28 mouse cellular contexts compared by ENCODE assay signal in genomic region chr5:91578924-91579323, GRCm38 (mm10).
DNase-seq lines count a peak whose midpoint lies in the region; ATAC-seq and TF ChIP-seq lines count a peak whose summit lies in the region.
"Had no signal": no experiment of that assay in that cellular context is flagged by ENCODE, and none has a peak within 500 bp of the region (broad histone marks: within the 10 kb centered on the region; RNA-seq: fewer than 3 reads in every experiment).

No protein-coding gene starts in this region.

- no peaks in the 10 kb centered on the region for H3K27me3 ChIP-seq in heart, adult 2 months (ENCODE audit: control insufficient read depth, insufficient read depth, low read length)
- no peaks in the 10 kb centered on the region for H3K27me3 ChIP-seq in heart, embryonic 12.5 days (replicated peaks)
- H3K27me3 ChIP-seq in heart, postnatal 0 days (ENCODE audit: control insufficient read depth, insufficient read depth, low read length), result no peaks in the 10 kb centered on the region
- H3K27me3 ChIP-seq: embryonic facial prominence, embryonic 13.5 days; limb, embryonic 13.5 days; liver, embryonic 12.5 days; neural tube, embryonic 13.5 days had no signal

- no peak for DNase-seq in frontal cortex, postnatal 25 days (ENCODE audit: low spot score in 2 of 2)
- peak; percentile 34 to 60 for DNase-seq in heart, adult 2 months
- peak; percentile 18 for DNase-seq in brain, adult 2 months (ENCODE audit: low read depth, low spot score)
- no peak for DNase-seq in heart, postnatal 0 days (ENCODE audit: low spot score)
- DNase-seq in cerebellum, postnatal 10 days, result no peak
- no peak for DNase-seq in embryo, embryonic 11 days
- DNase-seq: cerebellum, adult 18-20 months; cerebellum, postnatal 25 days; gastrocnemius, postnatal 36 days; kidney, adult 2 months; layer of hippocampus, adult 9-11 months; lung, adult 18-20 months; lung, postnatal 10 days; retina, postnatal 1 day; right cerebral cortex, postnatal 4 days; thymus, postnatal 14 days had no signal

- peak; percentile 29 for ATAC-seq in frontal cortex, adult (ENCODE audit: low TSS enrichment)
- no peak for ATAC-seq in heart, embryonic 12.5 days (ENCODE audit: insufficient number of reproducible peaks, low FRiP score)
- ATAC-seq in heart, postnatal 0 days (ENCODE audit: insufficient read depth, low read depth), result no peak
- ATAC-seq: inflammation-experienced regulatory T-cells, adult 6 months; liver, embryonic 12.5 days; midbrain, embryonic 16.5 days had no signal

- TF ChIP-seq CTCF in heart, adult 2 months (IDR thresholded peaks at IDR 0.05), result no peak
- no peak for TF ChIP-seq CTCF in heart, postnatal 0 days (IDR thresholded peaks at IDR 0.05; ENCODE audit: low read depth)

- no peak for TF ChIP-seq EP300 in heart, adult 2 months (IDR thresholded peaks at IDR 0.05; ENCODE audit: insufficient read depth, low read depth, low read length)
- no peak for TF ChIP-seq EP300 in heart, postnatal 0 days (IDR thresholded peaks at IDR 0.05; ENCODE audit: low read depth)

- TF ChIP-seq POLR2A in heart, adult 2 months (IDR thresholded peaks at IDR 0.05; ENCODE audit: insufficient read depth, low read depth, low read length), result no peak

- no peaks in the 10 kb centered on the region for H3K9me3 ChIP-seq in heart, embryonic 12.5 days (replicated peaks)
- no peaks in the 10 kb centered on the region for H3K9me3 ChIP-seq in heart, postnatal 0 days (replicated peaks; ENCODE audit: control insufficient read depth, low read length)
- H3K9me3 ChIP-seq: embryonic facial prominence, embryonic 13.5 days; limb, embryonic 13.5 days; liver, embryonic 12.5 days; midbrain, embryonic 10.5 days; neural tube, embryonic 13.5 days had no signal

- 55% methylated on average over 7 of the region's 7 CpGs for WGBS in heart, adult 2 months
- WGBS in heart, embryonic 12.5 days, result 78% methylated on average over 7 of the region's 7 CpGs
- 58% methylated on average over 7 of the region's 7 CpGs for WGBS in heart, postnatal 0 days

- H3K9ac ChIP-seq in heart, adult 2 months (ENCODE audit: low read depth, low read length), result no peak overlapping the region
- no peak overlapping the region for H3K9ac ChIP-seq in heart, embryonic 12.5 days
- no peak overlapping the region for H3K9ac ChIP-seq in heart, postnatal 0 days (replicated peaks; ENCODE audit: low read depth, low read length)
- H3K9ac ChIP-seq: embryonic facial prominence, embryonic 13.5 days; limb, embryonic 13.5 days; liver, embryonic 12.5 days; neural tube, embryonic 13.5 days had no signal

- H3K36me3 ChIP-seq in heart, adult 2 months (ENCODE audit: control insufficient read depth, insufficient read depth, low read length), result no peaks in the 10 kb centered on the region
- H3K36me3 ChIP-seq in heart, embryonic 12.5 days, result no peaks in the 10 kb centered on the region
- no peaks in the 10 kb centered on the region for H3K36me3 ChIP-seq in heart, postnatal 0 days (replicated peaks; ENCODE audit: control insufficient read depth, insufficient read depth, low read length)
- H3K36me3 ChIP-seq: embryonic facial prominence, embryonic 13.5 days; limb, embryonic 13.5 days; liver, embryonic 12.5 days; midbrain, embryonic 10.5 days; neural tube, embryonic 13.5 days had no signal

- H3K4me1 ChIP-seq in heart, adult 2 months (ENCODE audit: control insufficient read depth, insufficient read depth, low read length), result peaks cover 4% of the 10 kb centered on the region; the same call in 1 of the 2 replicates
- H3K4me1 ChIP-seq in heart, embryonic 12.5 days (replicated peaks), result peaks cover 34% of the 10 kb centered on the region
- H3K4me1 ChIP-seq in heart, postnatal 0 days (ENCODE audit: control insufficient read depth, insufficient read depth), result peaks cover 38% of the 10 kb centered on the region; the same call in 1 of the 2 replicates
- H3K4me1 ChIP-seq: embryonic facial prominence, embryonic 13.5 days; limb, embryonic 13.5 days; liver, embryonic 12.5 days; midbrain, embryonic 10.5 days; neural tube, embryonic 13.5 days had no signal

- H3K27ac ChIP-seq in heart, adult 2 months, result no peak overlapping the region; the same call in 1 of the 2 replicates
- H3K27ac ChIP-seq in heart, embryonic 12.5 days (ENCODE audit: poor library complexity, severe bottlenecking), result no peak overlapping the region
- peak overlapping the region; percentile 30; the same call in 1 of the 2 replicates for H3K27ac ChIP-seq in heart, postnatal 0 days (ENCODE audit: low read depth)
- H3K27ac ChIP-seq: embryonic facial prominence, embryonic 13.5 days; kidney, postnatal 0 days; limb, embryonic 13.5 days; liver, embryonic 12.5 days; midbrain, embryonic 10.5 days; neural tube, embryonic 13.5 days had no signal

- H3K79me2 ChIP-seq in heart, adult 2 months (replicated peaks; ENCODE audit: control insufficient read depth, insufficient read depth, low read length), result no peaks in the 10 kb centered on the region

- intact Hi-C loops in heart, adult 2 months (cut with DNase I), result loop anchor here (5.0 kb wide), 2 partner anchors 48 to 62 kb away; partner anchors contain the start of gene Parm1

- H3K4me3 ChIP-seq in heart, adult 2 months, result no peak overlapping the region
- H3K4me3 ChIP-seq in heart, embryonic 12.5 days, result no peak overlapping the region
- no peak overlapping the region for H3K4me3 ChIP-seq in heart, postnatal 0 days (ENCODE audit: low read depth, low read length)
- H3K4me3 ChIP-seq: embryonic facial prominence, embryonic 13.5 days; erythroblast, embryonic 14.5 days; limb, embryonic 13.5 days; liver, embryonic 12.5 days; midbrain, embryonic 10.5 days; myocyte; neural tube, embryonic 13.5 days had no signal

- no peak overlapping the region for H3K4me2 ChIP-seq in heart, embryonic 12.5 days
- H3K4me2 ChIP-seq in heart, postnatal 0 days (ENCODE audit: low read depth, low read length), result no peak overlapping the region
- H3K4me2 ChIP-seq: embryonic facial prominence, embryonic 13.5 days; limb, embryonic 13.5 days; liver, embryonic 12.5 days; neural tube, embryonic 13.5 days had no signal

Comparison
In these comparisons a context has a peak if more than half of its experiments do, and no peak if none do; other contexts are left out.
1. DNase-seq: peak in heart, adult 2 months (2 of 2) and brain, adult 2 months (single experiment); none in frontal cortex, postnatal 25 days (0 of 2), heart, postnatal 0 days (single experiment), cerebellum, postnatal 10 days (0 of 2) and embryo, embryonic 11 days (single experiment).